Mouse (Mus musculus) liver, adult 2 months (tissue): ENCODE results near the gene Lin28a. TPM values are rescaled to one million over a fixed set of nuclear protein-coding genes. Genes with fewer than 3 reads are reported as not detected.

Experiments
- DNase-seq: peaks from one replicate; pipeline ENCODE4 v3.0.0-alpha.2; 2011; ENCODE audit warnings: low read depth, low spot score; ENCODE audit errors: extremely low read depth
- H3K27ac ChIP-seq: fragments of 200-500 bp; replicated peaks from 2 replicates; pipeline ENCODE4 v1.5.1; 2012; ENCODE audit warnings: low read depth, mild to moderate bottlenecking, control low read depth, inconsistent platforms, low read length; ENCODE audit not compliant: insufficient read depth
- H3K27me3 ChIP-seq: fragments of 200-500 bp; 2 replicates; pipeline ENCODE4 v1.6.1; 2012; ENCODE audit warnings: mild to moderate bottlenecking, moderate library complexity, low read length, inconsistent platforms; ENCODE audit not compliant: control insufficient read depth, insufficient read depth
- H3K36me3 ChIP-seq: fragments of 200-500 bp; 2 replicates; pipeline ENCODE4 v1.6.1; 2012; ENCODE audit warnings: low read length, inconsistent platforms; ENCODE audit not compliant: control insufficient read depth, insufficient read depth
- H3K4me1 ChIP-seq: fragments of 200-500 bp; 2 replicates; pipeline ENCODE4 v1.6.1; 2011; ENCODE audit warnings: low read length; ENCODE audit not compliant: control insufficient read depth, insufficient read depth
- H3K4me3 ChIP-seq: fragments of 200-500 bp; 2 replicates; pipeline ENCODE4 v1.5.1; 2011; ENCODE audit warnings: low read depth, mild to moderate bottlenecking, control low read depth, low read length, moderate library complexity; ENCODE audit not compliant: insufficient read depth
- H3K79me2 ChIP-seq: fragments of 200-500 bp; 2 replicates; pipeline ENCODE4 v1.6.1; 2012; ENCODE audit warnings: inconsistent platforms, mild to moderate bottlenecking, low read length, moderate library complexity; ENCODE audit not compliant: control insufficient read depth, insufficient read depth
- H3K9ac ChIP-seq: fragments of 200-500 bp; 2 replicates; pipeline ENCODE4 v1.6.1; 2012; ENCODE audit warnings: low read depth, mild to moderate bottlenecking, control low read depth, inconsistent platforms, low read length
- CTCF ChIP-seq: fragments of 200-500 bp; IDR thresholded peaks from 2 replicates; pipeline ENCODE4 v1.5.1; 2011; ENCODE audit warnings: low read depth, low read length, control low read depth
- POLR2A ChIP-seq: fragments of 200-500 bp; IDR thresholded peaks from 2 replicates; pipeline ENCODE4 v1.6.1; 2011; ENCODE audit warnings: low read length, control low read depth; ENCODE audit not compliant: insufficient read depth; ENCODE audit errors: extremely low read depth
- WGBS: fragments of 180-500 bp; shearing (Covaris S2); methylation state at CpG from one replicate; pipeline ENCODE4 v1.1.7; 2018; 5-methylcytosine and 5-hydroxymethylcytosine counted together
- polyA plus RNA-seq: library from polyadenylated mRNA; depleted of rRNA; stranded (reverse); fragments of >200 nt; gene quantifications from 2 replicates; pipeline ENCODE4 v1.2.3, GENCODE M21; 2012
- total RNA-seq: library from RNA; depleted of rRNA; stranded (reverse); fragments of >200 nt; gene quantifications from 2 replicates; pipeline ENCODE4 v1.2.3, GENCODE M21; 2014

Gene Lin28a
- total and polyA plus RNA-seq, 2 experiments = not detected

DNA sequence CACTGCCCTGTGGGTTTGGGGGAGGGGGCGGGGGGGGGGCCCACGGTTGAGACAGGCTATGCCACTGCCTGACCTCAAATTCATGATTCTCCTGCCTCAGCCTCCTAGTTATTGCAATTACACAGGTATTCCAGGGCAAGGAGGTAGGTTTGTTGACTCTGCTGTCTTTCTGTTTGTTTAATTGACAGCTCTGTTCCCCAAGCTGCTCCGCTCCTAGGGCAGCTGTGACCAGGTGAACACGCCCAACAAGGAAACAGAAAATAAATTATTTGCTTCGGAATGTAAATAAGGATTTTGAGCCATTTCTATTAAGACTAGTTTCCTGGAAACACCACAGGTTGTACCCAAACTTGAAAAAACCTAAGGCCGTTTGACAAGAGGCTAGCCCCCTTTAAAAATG is 8.9 kb downstream of the Lin28a start:
- H3K36me3 ChIP-seq = no peaks in the 10 kb centered on the region
- TF ChIP-seq POLR2A (no peak), CTCF (no peak)
- DNase-seq = no peak
- H3K27me3 ChIP-seq = no peaks in the 10 kb centered on the region
- no peak overlapping the region for H3K9ac ChIP-seq
- WGBS = 30% methylated on average over 6 of the region's 6 CpGs
- H3K4me3 ChIP-seq = no peak overlapping the region
- H3K79me2 ChIP-seq = no peaks in the 10 kb centered on the region
- H3K4me1 ChIP-seq = no peaks in the 10 kb centered on the region
- no peak overlapping the region for H3K27ac ChIP-seq

- Histone ChIP-seq H3K36me3 (no peaks in the 10 kb centered on the region), H3K4me3 (no peak overlapping the region), H3K27me3 (no peaks in the 10 kb centered on the region), H3K9ac (no peak overlapping the region), H3K27ac (no peak overlapping the region), H3K79me2 (no peaks in the 10 kb centered on the region), H3K4me1 (no peaks in the 10 kb centered on the region)
- WGBS = 92% methylated on average over 3 of the region's 3 CpGs
- TF ChIP-seq POLR2A (no peak), CTCF (no peak)
- no peak for DNase-seq
These were observed 11.8 kb downstream of the Lin28a start for GRCm38 (mm10) chr4:134006845-134007244.

GRCm38 (mm10) chr4:134005581-134006358 is 12.9 kb downstream of the Lin28a start:
- 77% methylated on average over 12 of the region's 12 CpGs for WGBS
- H3K27me3 ChIP-seq = no peaks in the 10 kb centered on the region
- no peak overlapping the region for H3K9ac ChIP-seq
- no peak overlapping the region for H3K4me3 ChIP-seq
- no peaks in the 10 kb centered on the region for H3K36me3 ChIP-seq
- peak; percentile 16 for DNase-seq
- no peaks in the 10 kb centered on the region for H3K4me1 ChIP-seq
- no peak for TF ChIP-seq POLR2A
- no peak for TF ChIP-seq CTCF
- no peaks in the 10 kb centered on the region for H3K79me2 ChIP-seq
- no peak overlapping the region for H3K27ac ChIP-seq

GRCm38 (mm10) chr4:134002903-134003302 is 15.7 kb downstream of the Lin28a start:
- TF ChIP-seq POLR2A (no peak), CTCF (no peak)
- H3K4me3 ChIP-seq = no peak overlapping the region
- no peaks in the 10 kb centered on the region for H3K27me3 ChIP-seq
- no peaks in the 10 kb centered on the region for H3K4me1 ChIP-seq
- DNase-seq = no peak
- 86% methylated on average over 5 of the region's 5 CpGs for WGBS
- no peak overlapping the region for H3K9ac ChIP-seq
- H3K36me3 ChIP-seq = peaks cover 1% of the 10 kb centered on the region; the same call in 1 of the 2 replicates
- H3K79me2 ChIP-seq = 0 out of 2 replicates have a peak, but pooled peaks cover 2% of the 10 kb centered on the region
- H3K27ac ChIP-seq = no peak overlapping the region

DNA sequence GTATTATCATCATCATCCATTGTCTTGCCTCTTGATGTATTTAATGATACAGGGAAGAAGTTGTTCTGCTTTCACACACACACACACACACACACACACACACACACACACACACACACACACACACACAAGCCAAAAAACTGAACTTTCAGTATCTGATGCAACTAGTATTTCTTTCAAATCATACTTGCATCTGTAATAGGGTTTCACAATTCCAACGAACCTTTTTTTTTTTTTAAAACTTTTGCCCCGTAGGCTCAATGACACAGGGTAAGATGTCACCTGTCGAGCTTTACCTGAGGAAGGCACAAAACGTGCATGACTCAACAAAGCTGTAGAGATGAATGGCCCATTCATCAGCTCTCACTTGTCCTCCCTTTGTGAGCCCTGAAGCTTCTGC is 16.4 kb downstream of the Lin28a start:
- no peaks in the 10 kb centered on the region for H3K4me1 ChIP-seq
- no peak overlapping the region for H3K27ac ChIP-seq
- no peaks in the 10 kb centered on the region for H3K27me3 ChIP-seq
- no peak overlapping the region for H3K4me3 ChIP-seq
- 60% methylated on average over 4 of the region's 4 CpGs for WGBS
- TF ChIP-seq POLR2A = no peak
- no peak for TF ChIP-seq CTCF
- DNase-seq = no peak
- peaks cover 2% of the 10 kb centered on the region; the same call in 1 of the 2 replicates for H3K36me3 ChIP-seq
- H3K9ac ChIP-seq = no peak overlapping the region
- H3K79me2 ChIP-seq = 0 out of 2 replicates have a peak, but pooled peaks cover 2% of the 10 kb centered on the region

- H3K4me3 ChIP-seq = no peak overlapping the region
- no peak for TF ChIP-seq CTCF
- no peak for TF ChIP-seq POLR2A
- peaks cover 2% of the 10 kb centered on the region; the same call in 1 of the 2 replicates for H3K36me3 ChIP-seq
- no peak for DNase-seq
- 0 out of 2 replicates have a peak, but pooled peaks cover 2% of the 10 kb centered on the region for H3K79me2 ChIP-seq
- no peak overlapping the region for H3K9ac ChIP-seq
- 80% methylated on average over 10 of the region's 10 CpGs for WGBS
- H3K27ac ChIP-seq = no peak overlapping the region
- no peaks in the 10 kb centered on the region for H3K27me3 ChIP-seq
- H3K4me1 ChIP-seq = no peaks in the 10 kb centered on the region
These were observed 16.9 kb downstream of the Lin28a start for GRCm38 (mm10) chr4:134001710-134002109.
